ENCODE assay signal across 8 mouse cellular contexts in genomic region chr7:45865925-45866910, GRCm38 (mm10). TPM values are rescaled to one million over a fixed set of nuclear protein-coding genes. Genes with fewer than 3 reads are reported as not detected.
DNase-seq lines count a peak whose midpoint lies in the region; ATAC-seq and TF ChIP-seq lines count a peak whose summit lies in the region.

No protein-coding gene starts in this region.

- H3K9ac ChIP-seq in forebrain, embryonic 16.5 days (replicated peaks; ENCODE audit: low read depth, low read length), result peak overlapping the region; percentile 85
- H3K9ac ChIP-seq in neural tube, embryonic 14.5 days (replicated peaks; ENCODE audit: low read depth, low read length), result peak overlapping the region; percentile 83

- intact Hi-C loops in heart, postnatal 36 days (cut with DNase I), result loop anchor here (2.0 to 10.0 kb wide), 2 partner anchors 35 to 1059 kb away; partner anchors contain the start of gene Grwd1

- H3K4me1 ChIP-seq in forebrain, embryonic 16.5 days (replicated peaks; ENCODE audit: control insufficient read depth, insufficient read depth, low read length), result peaks cover 42% of the 10 kb centered on the region
- H3K4me1 ChIP-seq in neural tube, embryonic 14.5 days (ENCODE audit: control insufficient read depth, insufficient read depth, low read length), result peaks cover 21% of the 10 kb centered on the region
- H3K4me1 ChIP-seq in testis, adult 2 months (ENCODE audit: control insufficient read depth, insufficient read depth, low read length), result peaks cover 33% of the 10 kb centered on the region

- no peaks in the 10 kb centered on the region for H3K9me3 ChIP-seq in forebrain, embryonic 16.5 days (ENCODE audit: control insufficient read depth, low read length)
- no peaks in the 10 kb centered on the region for H3K9me3 ChIP-seq in neural tube, embryonic 14.5 days (ENCODE audit: control insufficient read depth, low read length)

- H3K27ac ChIP-seq in forebrain, embryonic 16.5 days (ENCODE audit: low read length), result peak overlapping the region; percentile 55; the same call in 1 of the 2 replicates
- peak overlapping the region; percentile 64; the same call in 1 of the 2 replicates for H3K27ac ChIP-seq in neural tube, embryonic 14.5 days (ENCODE audit: low read depth, low read length)
- peak overlapping the region; percentile 88 for H3K27ac ChIP-seq in testis, adult 2 months (ENCODE audit: control insufficient read depth, insufficient read depth, low read depth, low read length)

- H3K36me3 ChIP-seq in forebrain, embryonic 16.5 days (ENCODE audit: control insufficient read depth, insufficient read depth), result no peaks in the 10 kb centered on the region
- H3K36me3 ChIP-seq in neural tube, embryonic 14.5 days (ENCODE audit: control insufficient read depth, insufficient read depth, low read length), result no peaks in the 10 kb centered on the region
- H3K36me3 ChIP-seq in testis, adult 2 months (ENCODE audit: control insufficient read depth, insufficient read depth, low read length), result no peaks in the 10 kb centered on the region

- peak; percentile 91 for TF ChIP-seq POLR2A in testis, adult 2 months (IDR thresholded peaks at IDR 0.05; ENCODE audit: control insufficient read depth, low read depth, low read length)

- H3K4me2 ChIP-seq in forebrain, embryonic 16.5 days (ENCODE audit: low read length), result peak overlapping the region; percentile 70
- H3K4me2 ChIP-seq in neural tube, embryonic 14.5 days (ENCODE audit: low read depth, low read length), result peak overlapping the region; percentile 60

- peak; percentile 96 for DNase-seq in ES-CJ7 (ENCODE audit: low read depth, low spot score)
- peak; percentile 92 for DNase-seq in heart, postnatal 36 days
- peak; percentile 68 to 75 for DNase-seq in layer of hippocampus, adult 18-20 months (ENCODE audit: low spot score in 2 of 2)
- DNase-seq in lung, adult 18-20 months, result peak; percentile 89 to 93

- under 1% methylated on average over 116 of the region's 117 CpGs for WGBS in forebrain, embryonic 16.5 days
- WGBS in neural tube, embryonic 14.5 days, result 1% methylated on average over 110 of the region's 117 CpGs

- peaks cover under 1% of the 10 kb centered on the region; the same call in 1 of the 2 replicates for H3K27me3 ChIP-seq in forebrain, embryonic 16.5 days (replicated peaks; ENCODE audit: control insufficient read depth, insufficient read depth, low read length)
- H3K27me3 ChIP-seq in neural tube, embryonic 14.5 days (ENCODE audit: control insufficient read depth, insufficient read depth, low read length), result peaks cover 4% of the 10 kb centered on the region; the same call in 1 of the 2 replicates
- H3K27me3 ChIP-seq in testis, adult 2 months (ENCODE audit: control insufficient read depth, insufficient read depth, low read length), result no peaks in the 10 kb centered on the region

- ATAC-seq in cerebellum, adult (ENCODE audit: insufficient number of reproducible peaks, low FRiP score, low TSS enrichment), result peak; percentile 49; the same call in 1 of the 2 replicates
- peak; percentile 58 for ATAC-seq in forebrain, embryonic 16.5 days
- ATAC-seq in neural tube, embryonic 14.5 days (ENCODE audit: low read depth), result peak; percentile 49

- no peak for TF ChIP-seq CTCF in testis, adult 2 months (IDR thresholded peaks at IDR 0.05; ENCODE audit: control insufficient read depth, insufficient read depth, insufficient replicate concordance, low read depth, low read length)

- H3K4me3 ChIP-seq in forebrain, embryonic 16.5 days (replicated peaks; ENCODE audit: low read length), result peak overlapping the region; percentile 68
- H3K4me3 ChIP-seq in neural tube, embryonic 14.5 days (ENCODE audit: low read depth, low read length), result peak overlapping the region; percentile 63
- H3K4me3 ChIP-seq in testis, adult 2 months (ENCODE audit: control insufficient read depth, low read depth, low read length), result peak overlapping the region; percentile 97

RNA-seq across cellular contexts. Expression of gene Kdelr1, which starts 6.4 kb away (rescaled TPM):
- 41.8 TPM in 2 replicates for polyA plus RNA-seq in forebrain, embryonic 16.5 days (2015; fragmentation: Nextera tagmentation; extraction: Ambion mirVana)
- 100 to 1,000 TPM; 118 TPM for total RNA-seq in heart, postnatal 36 days (2021)
- 10 to 100 TPM; 71.5 to 73.9 TPM for total RNA-seq in layer of hippocampus, adult 18-20 months (2021)
- 67.9 and 98.6 TPM in 2 replicates for polyA plus RNA-seq in neural tube, embryonic 14.5 days (2014; fragmentation: Nextera tagmentation; extraction: Ambion mirVana)
- polyA plus RNA-seq in testis, adult 2 months (2012; rRNA removed), result 67.4 and 82.4 TPM in 2 replicates

RNA-seq across cellular contexts. Expression of gene Grin2d, which starts 12.0 kb away (rescaled TPM):
- polyA plus RNA-seq in forebrain, embryonic 16.5 days (2015; fragmentation: Nextera tagmentation; extraction: Ambion mirVana), result 0.56 and 1.5 TPM in 2 replicates
- under 1 TPM; 0.38 to 0.44 TPM for total RNA-seq in heart, postnatal 36 days (2021)
- 10 to 100 TPM; 10.6 to 10.7 TPM for total RNA-seq in layer of hippocampus, adult 18-20 months (2021)
- 3.4 and 4.3 TPM in 2 replicates for polyA plus RNA-seq in neural tube, embryonic 14.5 days (2014; fragmentation: Nextera tagmentation; extraction: Ambion mirVana)
- 21.1 and 22.3 TPM in 2 replicates for polyA plus RNA-seq in testis, adult 2 months (2012; rRNA removed)

RNA-seq across cellular contexts. Expression of gene Syngr4, which starts 30.3 kb away (rescaled TPM):
- polyA plus RNA-seq in forebrain, embryonic 16.5 days (2015; fragmentation: Nextera tagmentation; extraction: Ambion mirVana), result 0.63 TPM in 1 of 2 replicates, not detected in the other
- not detected for total RNA-seq in heart, postnatal 36 days (2021)
- not detected for total RNA-seq in layer of hippocampus, adult 18-20 months (2021)
- 0.37 TPM in 1 of 2 replicates, not detected in the other for polyA plus RNA-seq in neural tube, embryonic 14.5 days (2014; fragmentation: Nextera tagmentation; extraction: Ambion mirVana)
- polyA plus RNA-seq in testis, adult 2 months (2012; rRNA removed), result 758 and 764 TPM in 2 replicates

RNA-seq across cellular contexts. Expression of gene Tmem143, which starts 30.5 kb away (rescaled TPM):
- 5.7 and 6.0 TPM in 2 replicates for polyA plus RNA-seq in forebrain, embryonic 16.5 days (2015; fragmentation: Nextera tagmentation; extraction: Ambion mirVana)
- 100 to 1,000 TPM; 115 to 120 TPM for total RNA-seq in heart, postnatal 36 days (2021)
- 10 to 100 TPM; 21.8 to 22.4 TPM for total RNA-seq in layer of hippocampus, adult 18-20 months (2021)
- polyA plus RNA-seq in neural tube, embryonic 14.5 days (2014; fragmentation: Nextera tagmentation; extraction: Ambion mirVana), result 4.0 and 4.8 TPM in 2 replicates
- 8.1 and 8.8 TPM in 2 replicates for polyA plus RNA-seq in testis, adult 2 months (2012; rRNA removed)

RNA-seq across cellular contexts. Expression of gene Grwd1, which starts 35.5 kb away (rescaled TPM):
- polyA plus RNA-seq in forebrain, embryonic 16.5 days (2015; fragmentation: Nextera tagmentation; extraction: Ambion mirVana), result 45.3 and 46.1 TPM in 2 replicates
- total RNA-seq in heart, postnatal 36 days (2021), result 10 to 100 TPM; 11.5 to 11.6 TPM
- total RNA-seq in layer of hippocampus, adult 18-20 months (2021), result 10 to 100 TPM; 20.6 to 22.5 TPM
- polyA plus RNA-seq in neural tube, embryonic 14.5 days (2014; fragmentation: Nextera tagmentation; extraction: Ambion mirVana), result 39.0 and 40.5 TPM in 2 replicates
- 11.2 and 12.1 TPM in 2 replicates for polyA plus RNA-seq in testis, adult 2 months (2012; rRNA removed)

Comparison
In these comparisons a context has a peak if more than half of its experiments do, and no peak if none do; other contexts are left out.
1. Peak in every context shown above with its lines: DNase-seq, ATAC-seq, H3K4me3 ChIP-seq and H3K27ac ChIP-seq.
2. RNA of gene Syngr4, which starts 30.3 kb away (polyA plus RNA-seq): 758 to 764 TPM in testis, adult 2 months; 0.63 TPM in forebrain, embryonic 16.5 days and 0.37 TPM in neural tube, embryonic 14.5 days; every median in the first group is over 100 times any median in the second.